Mouse (Mus musculus) hindbrain, embryonic 11.5 days (tissue): Measurements from ENCODE around the gene Gimap3. TPM values are rescaled to one million over a fixed set of nuclear protein-coding genes. Genes with fewer than 3 reads are reported as not detected.
A peak's percentile ranks its signal among the peaks of the same experiment; 100 is the strongest.

ENCODE experiments used
- ATAC-seq: fragments of 200-750 bp; cut with Nextera tagmentation; 2 replicates; pipeline ENCODE4 v1.8.0; 2017; ENCODE audit warnings: mild to moderate bottlenecking, moderate TSS enrichment, moderate library complexity; ENCODE audit not compliant: low FRiP score
- DNase-seq: peaks from one replicate; pipeline ENCODE4 v3.0.0-alpha.2; 2015; ENCODE audit warnings: low spot score
- H3K27ac ChIP-seq: fragments of 300-500 bp; sonication (generic); 2 replicates; pipeline ENCODE4 v1.5.1; 2014; ENCODE audit warnings: mild to moderate bottlenecking, low read depth, low read length
- H3K27me3 ChIP-seq: fragments of 300-500 bp; sonication (generic); 2 replicates; pipeline ENCODE4 v1.6.1; 2014; ENCODE audit warnings: mild to moderate bottlenecking, low read length, moderate library complexity, mixed read lengths; ENCODE audit not compliant: control insufficient read depth, insufficient read depth
- H3K36me3 ChIP-seq: fragments of 300-500 bp; sonication (generic); 2 replicates; pipeline ENCODE4 v1.6.1; 2014; ENCODE audit warnings: mild to moderate bottlenecking, low read length, moderate library complexity, mixed read lengths; ENCODE audit not compliant: control insufficient read depth, insufficient read depth
- H3K4me1 ChIP-seq: fragments of 300-500 bp; sonication (generic); replicated peaks from 2 replicates; pipeline ENCODE4 v1.6.1; 2014; ENCODE audit warnings: low read length, mixed read lengths; ENCODE audit not compliant: control insufficient read depth, insufficient read depth
- H3K4me2 ChIP-seq: fragments of 300-500 bp; sonication (generic); replicated peaks from 2 replicates; pipeline ENCODE4 v1.6.1; 2014; ENCODE audit warnings: mild to moderate bottlenecking, low read depth, low read length
- H3K4me3 ChIP-seq: fragments of 300-500 bp; sonication (generic); 2 replicates; pipeline ENCODE4 v1.5.1; 2014; ENCODE audit warnings: low read depth, low read length
- H3K9ac ChIP-seq: fragments of 300-500 bp; sonication (generic); 2 replicates; pipeline ENCODE4 v1.6.1; 2014; ENCODE audit warnings: low read depth, low read length
- H3K9me3 ChIP-seq: fragments of 300-500 bp; sonication (generic); 2 replicates; pipeline ENCODE4 v1.6.1; 2016; ENCODE audit warnings: low read length; ENCODE audit not compliant: control insufficient read depth
- WGBS: fragments of 180-500 bp; shearing (Covaris S2); extraction: QIAGEN DNeasy Blood & Tissue Kit; methylation state at CpG from one replicate; pipeline ENCODE4 v1.1.7; 2014; 5-methylcytosine and 5-hydroxymethylcytosine counted together
- polyA plus RNA-seq: library from polyadenylated mRNA; unstranded; fragments of >200 nt; fragmentation: Nextera tagmentation; extraction: Ambion mirVana; gene quantifications from 2 replicates; pipeline ENCODE4 v1.2.1, GENCODE M21; 2014

Gene Gimap3
- 0.17 TPM in 1 of 2 replicates, not detected in the other for polyA plus RNA-seq

DNA sequence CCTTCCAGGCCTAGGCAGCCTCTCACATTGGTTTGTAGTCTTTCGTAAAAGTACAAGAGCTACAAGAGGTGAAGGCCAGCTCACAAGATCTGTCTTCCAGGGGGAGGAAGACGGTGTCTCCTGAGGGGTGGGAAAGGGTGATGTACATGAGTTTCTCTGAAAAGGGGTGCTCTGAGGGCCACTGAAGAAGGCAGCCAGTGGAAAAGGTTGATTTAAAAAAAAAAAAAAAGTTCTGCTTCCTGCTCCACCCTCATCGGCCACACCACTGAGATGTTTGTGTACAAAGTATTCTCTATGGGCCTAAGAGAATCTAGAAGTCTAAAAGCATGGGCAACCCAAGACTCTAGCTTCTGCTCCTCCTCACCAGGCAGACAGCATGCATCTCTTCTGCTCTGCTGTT is at the start of gene Gimap3:
Gene Gimap3 (minus strand): TSS at position 156 of the 400 bp plus-strand sequence.
- Histone ChIP-seq H3K27me3 (no peaks in the 10 kb centered on the region), H3K4me3 (no peak within 1 kb of the TSS), H3K27ac (no peak within 1 kb of the TSS), H3K9ac (no peak within 1 kb of the TSS), H3K9me3 (no peaks in the 10 kb centered on the region), H3K4me1 (no peaks in the 10 kb centered on the region), H3K4me2 (no peak within 1 kb of the TSS), H3K36me3 (no peaks in the 10 kb centered on the region)
- ATAC-seq (no peak), DNase-seq (no peak)
- 96% methylated on average over 3 of the region's 3 CpGs for WGBS

DNA sequence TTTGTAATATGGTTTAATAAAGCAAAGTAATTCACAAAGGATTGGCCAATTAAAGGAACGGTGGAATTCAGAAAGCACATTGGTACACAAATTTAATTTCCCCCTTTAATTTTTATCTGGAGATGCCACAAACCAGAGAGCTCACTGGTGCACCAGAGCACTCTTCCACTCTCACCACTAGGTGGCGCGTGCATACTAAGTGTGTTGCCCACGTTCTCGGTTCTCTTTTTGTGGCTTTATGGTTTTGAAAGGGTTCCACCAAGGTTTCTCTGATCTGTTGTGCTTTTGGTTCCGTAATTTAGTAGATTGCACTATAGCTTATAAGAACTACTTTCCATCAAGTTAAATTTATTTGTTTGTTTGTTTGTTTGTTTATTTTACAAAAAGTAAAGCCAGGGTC is 47.2 kb upstream of the Gimap3 start:
- no peak overlapping the region for H3K27ac ChIP-seq
- H3K27me3 ChIP-seq, result no peaks in the 10 kb centered on the region
- no peak overlapping the region for H3K4me2 ChIP-seq
- H3K4me1 ChIP-seq, result no peaks in the 10 kb centered on the region
- H3K9me3 ChIP-seq, result no peaks in the 10 kb centered on the region
- 10% methylated on average over 6 of the region's 6 CpGs for WGBS
- no peak overlapping the region for H3K9ac ChIP-seq
- ATAC-seq (no peak), DNase-seq (peak; percentile 89)
- no peak overlapping the region for H3K4me3 ChIP-seq
- no peaks in the 10 kb centered on the region for H3K36me3 ChIP-seq

DNA sequence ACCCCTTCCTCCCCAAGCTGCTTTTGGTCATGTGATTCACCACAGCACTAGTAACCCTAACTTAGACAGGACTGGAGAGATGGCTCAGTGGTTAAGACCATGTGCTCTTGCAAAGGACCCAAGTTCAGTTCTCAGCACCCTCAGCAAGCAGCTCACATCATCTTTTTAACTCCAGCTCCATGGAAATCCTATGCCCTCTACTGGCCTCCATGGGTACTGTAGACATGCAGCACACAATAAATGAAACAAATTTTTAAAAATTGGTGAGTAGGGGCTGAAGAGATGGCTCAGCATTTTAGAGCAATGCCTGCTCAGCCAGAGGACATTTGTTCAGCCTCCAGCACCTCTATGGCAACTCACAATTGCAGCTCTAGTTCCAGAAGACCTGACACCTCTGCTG is 44.4 kb upstream of the Gimap3 start:
- no peak overlapping the region for H3K4me3 ChIP-seq
- no peak overlapping the region for H3K4me2 ChIP-seq
- H3K4me1 ChIP-seq, result no peaks in the 10 kb centered on the region
- H3K36me3 ChIP-seq, result no peaks in the 10 kb centered on the region
- ATAC-seq, result no peak
- no peaks in the 10 kb centered on the region for H3K9me3 ChIP-seq
- DNase-seq, result no peak
- no peaks in the 10 kb centered on the region for H3K27me3 ChIP-seq
- no peak overlapping the region for H3K27ac ChIP-seq
- H3K9ac ChIP-seq, result no peak overlapping the region

DNA sequence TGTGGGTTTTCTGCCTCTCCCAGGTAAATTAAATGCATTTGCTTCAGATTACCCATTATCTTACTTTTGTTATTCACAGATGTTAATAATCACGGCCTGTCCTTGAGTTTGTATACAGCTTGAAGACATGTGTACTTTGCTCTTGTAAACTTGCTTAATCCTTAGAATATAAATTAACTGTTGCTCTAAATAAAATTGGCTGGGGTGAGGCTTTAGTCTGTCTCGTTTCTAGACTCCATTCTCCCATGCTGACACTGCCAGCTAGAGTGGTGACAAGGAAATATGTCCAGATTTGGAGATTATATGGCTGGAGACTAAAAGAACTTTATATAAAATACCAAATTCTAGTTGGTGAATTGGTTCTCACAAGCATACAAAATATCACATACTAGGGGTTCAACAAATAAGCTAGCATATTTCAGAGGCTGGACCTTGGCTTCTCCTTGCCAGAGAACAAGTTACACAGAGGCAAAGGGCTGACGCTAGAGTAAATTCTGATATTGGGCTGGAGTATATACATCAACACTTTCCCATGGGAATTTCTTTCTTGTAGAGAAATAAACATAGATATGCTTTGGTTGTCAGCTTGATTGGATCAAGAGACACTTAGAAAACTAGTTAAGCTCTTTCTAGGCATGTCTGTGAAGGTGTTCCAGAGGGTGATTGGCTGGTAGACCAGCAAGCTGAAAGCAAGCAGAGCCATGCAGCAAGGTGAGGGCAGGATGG is 39.0 kb upstream of the Gimap3 start:
- H3K4me1 ChIP-seq, result no peaks in the 10 kb centered on the region
- H3K4me3 ChIP-seq, result no peak overlapping the region
- no peaks in the 10 kb centered on the region for H3K9me3 ChIP-seq
- no peaks in the 10 kb centered on the region for H3K36me3 ChIP-seq
- ATAC-seq (no peak), DNase-seq (no peak)
- no peak overlapping the region for H3K4me2 ChIP-seq
- H3K9ac ChIP-seq, result no peak overlapping the region
- H3K27me3 ChIP-seq, result no peaks in the 10 kb centered on the region
- H3K27ac ChIP-seq, result no peak overlapping the region
- 86% methylated on average over 3 of the region's 3 CpGs for WGBS

DNA sequence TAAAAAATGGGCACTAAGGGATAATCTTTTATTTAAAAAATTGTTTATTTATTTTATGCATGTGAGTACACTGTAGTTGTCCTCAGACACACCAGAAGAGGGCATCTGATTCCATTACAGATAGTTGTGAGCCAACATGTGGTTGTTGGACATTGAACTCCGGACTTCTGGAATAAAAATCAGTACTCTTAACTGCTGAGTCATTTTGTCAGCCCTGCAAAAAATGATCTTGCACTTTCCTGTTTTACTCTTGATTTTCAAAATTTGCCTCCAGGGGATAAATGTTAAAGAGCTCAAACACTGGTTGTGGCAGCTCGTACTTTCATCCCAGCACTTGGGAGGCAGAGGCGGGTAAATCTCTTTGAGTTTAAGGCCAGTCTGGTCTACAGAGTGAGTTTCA is 36.1 kb upstream of the Gimap3 start:
- WGBS, result 90% methylated on average over 3 of the region's 3 CpGs
- DNase-seq, result no peak

DNA sequence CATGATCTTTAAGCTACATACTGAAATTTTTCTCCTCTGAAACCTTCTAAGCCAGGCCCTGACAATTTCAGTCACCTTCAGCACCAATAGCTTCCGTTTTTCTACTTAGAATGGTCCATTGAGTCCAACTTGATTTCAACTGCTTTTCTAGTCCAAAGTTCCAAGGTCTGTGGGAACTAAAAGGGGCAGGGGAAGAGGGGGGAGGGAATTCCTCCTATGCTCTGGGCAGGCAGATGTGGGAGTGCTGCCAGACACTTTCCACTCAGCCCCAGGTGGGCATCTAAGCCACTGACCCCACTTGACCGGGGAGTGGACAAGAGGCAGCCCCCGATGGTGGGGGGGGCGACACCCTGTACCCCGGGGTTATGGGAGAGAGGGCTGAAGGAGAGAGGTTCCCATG is 33.7 kb upstream of the Gimap3 start:
- ATAC-seq, result no peak
- no peak overlapping the region for H3K4me3 ChIP-seq

More for the DNA sequence above, 36.1 kb upstream of the Gimap3 start:
- Histone ChIP-seq H3K36me3 (no peaks in the 10 kb centered on the region), H3K9ac (no peak overlapping the region), H3K27ac (no peak overlapping the region), H3K27me3 (no peaks in the 10 kb centered on the region), H3K4me2 (no peak overlapping the region), H3K9me3 (no peaks in the 10 kb centered on the region), H3K4me1 (no peaks in the 10 kb centered on the region), H3K4me3 (no peak overlapping the region)
- ATAC-seq, result no peak

DNA sequence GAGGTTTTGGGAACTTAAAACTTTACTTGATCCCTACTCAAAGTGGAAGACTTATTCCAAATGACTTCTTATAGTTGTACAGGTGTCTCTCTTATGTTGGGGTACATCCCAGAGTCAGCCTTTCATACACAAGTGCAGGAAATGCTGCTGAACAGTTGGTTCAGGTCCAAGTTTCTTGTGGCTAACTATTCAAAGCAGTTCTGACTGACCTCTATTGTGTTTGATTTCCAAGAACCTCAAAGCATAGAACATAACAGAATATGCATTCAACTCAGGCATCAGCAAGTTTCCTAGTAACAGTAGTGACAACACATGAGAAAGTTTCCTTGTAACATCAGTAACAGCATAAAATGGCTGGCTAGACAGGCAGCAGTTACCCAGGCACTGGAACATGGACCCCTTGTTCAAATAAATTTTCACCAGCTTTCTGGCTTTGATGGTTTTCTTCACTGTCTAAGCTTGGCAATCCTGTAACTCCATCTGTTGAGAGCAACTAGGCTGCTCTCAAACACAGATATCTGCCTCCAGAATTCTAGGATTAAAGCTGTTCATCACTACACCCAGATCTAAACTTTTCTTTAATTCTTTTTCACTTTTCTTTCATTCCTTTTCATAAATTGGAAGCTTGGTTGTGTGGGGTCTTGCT is 32.9 kb upstream of the Gimap3 start:
- Histone ChIP-seq H3K4me1 (no peaks in the 10 kb centered on the region), H3K9me3 (no peaks in the 10 kb centered on the region), H3K4me2 (no peak overlapping the region), H3K27me3 (no peaks in the 10 kb centered on the region), H3K36me3 (no peaks in the 10 kb centered on the region), H3K4me3 (no peak overlapping the region), H3K27ac (no peak overlapping the region), H3K9ac (no peak overlapping the region)
- ATAC-seq (no peak), DNase-seq (no peak)

More for the DNA sequence above, 33.7 kb upstream of the Gimap3 start:
- DNase-seq, result no peak
- Histone ChIP-seq H3K36me3 (no peaks in the 10 kb centered on the region), H3K27me3 (no peaks in the 10 kb centered on the region), H3K9me3 (no peaks in the 10 kb centered on the region), H3K4me1 (no peaks in the 10 kb centered on the region), H3K4me2 (no peak overlapping the region), H3K9ac (no peak overlapping the region), H3K27ac (no peak overlapping the region)
- 93% methylated on average over 5 of the region's 5 CpGs for WGBS

DNA sequence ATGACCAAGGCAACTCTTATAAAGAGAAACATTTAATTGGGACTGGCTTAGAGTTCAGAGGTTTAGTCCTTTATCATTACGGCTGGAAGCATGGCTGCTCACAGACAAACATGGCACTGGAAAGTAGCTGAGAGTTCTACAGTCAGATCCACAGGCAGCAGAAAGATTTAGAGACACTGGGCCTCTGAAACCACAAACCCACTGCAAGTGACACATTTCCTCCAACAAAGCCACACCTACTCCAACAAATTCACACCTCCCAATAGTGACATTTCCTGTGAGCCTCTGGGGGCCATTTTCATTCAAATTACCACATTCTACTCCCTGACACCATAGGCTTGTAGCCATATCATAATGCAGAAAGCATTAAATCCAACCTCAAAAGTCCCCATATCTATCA is 31.2 kb upstream of the Gimap3 start:
- Histone ChIP-seq H3K4me2 (no peak overlapping the region), H3K27ac (no peak overlapping the region)
- 88% methylated on average over 1 of the region's 1 CpGs for WGBS

DNA sequence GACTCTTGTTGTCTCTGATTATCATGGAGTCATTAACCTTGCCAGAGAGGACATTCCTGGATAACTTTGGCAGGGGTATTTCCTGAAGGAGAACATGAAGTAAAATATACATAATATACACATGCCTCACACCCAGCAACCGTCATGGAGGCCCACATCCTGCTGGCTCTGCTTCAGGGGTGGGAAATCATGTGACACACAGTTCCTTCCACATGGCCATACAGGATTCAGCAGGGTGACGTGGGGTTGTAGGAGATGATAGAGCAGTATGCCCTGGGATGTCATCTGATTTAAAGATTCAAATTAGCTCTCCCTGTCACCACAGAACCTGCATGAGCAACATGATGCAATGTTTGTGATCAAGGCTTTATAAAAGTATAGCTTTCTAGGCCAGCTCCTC is 17.2 kb upstream of the Gimap3 start:
- no peaks in the 10 kb centered on the region for H3K9me3 ChIP-seq
- H3K27ac ChIP-seq, result no peak overlapping the region
- no peak overlapping the region for H3K9ac ChIP-seq
- H3K4me2 ChIP-seq, result no peak overlapping the region
- no peaks in the 10 kb centered on the region for H3K4me1 ChIP-seq
- H3K4me3 ChIP-seq, result no peak overlapping the region
- no peak for ATAC-seq
- DNase-seq, result no peak
- no peaks in the 10 kb centered on the region for H3K27me3 ChIP-seq
- no peaks in the 10 kb centered on the region for H3K36me3 ChIP-seq
- 80% methylated on average over 2 of the region's 2 CpGs for WGBS

More for the DNA sequence above, 31.2 kb upstream of the Gimap3 start:
- DNase-seq (no peak), ATAC-seq (no peak)
- H3K4me1 ChIP-seq, result no peaks in the 10 kb centered on the region
- no peak overlapping the region for H3K9ac ChIP-seq
- no peaks in the 10 kb centered on the region for H3K9me3 ChIP-seq
- H3K4me3 ChIP-seq, result no peak overlapping the region
- H3K36me3 ChIP-seq, result no peaks in the 10 kb centered on the region
- no peaks in the 10 kb centered on the region for H3K27me3 ChIP-seq
